Mouse (Mus musculus): ENCODE results near the gene Tdo2.
A peak's percentile ranks its signal among the peaks of the same experiment; 100 is the strongest.

Tdo2 gene

GRCm38 (mm10) chr3:81942341-81942740, 33.7 kb downstream of the Tdo2 start:
- DNase-seq (ENCODE audit: low spot score), result no peak

DNA sequence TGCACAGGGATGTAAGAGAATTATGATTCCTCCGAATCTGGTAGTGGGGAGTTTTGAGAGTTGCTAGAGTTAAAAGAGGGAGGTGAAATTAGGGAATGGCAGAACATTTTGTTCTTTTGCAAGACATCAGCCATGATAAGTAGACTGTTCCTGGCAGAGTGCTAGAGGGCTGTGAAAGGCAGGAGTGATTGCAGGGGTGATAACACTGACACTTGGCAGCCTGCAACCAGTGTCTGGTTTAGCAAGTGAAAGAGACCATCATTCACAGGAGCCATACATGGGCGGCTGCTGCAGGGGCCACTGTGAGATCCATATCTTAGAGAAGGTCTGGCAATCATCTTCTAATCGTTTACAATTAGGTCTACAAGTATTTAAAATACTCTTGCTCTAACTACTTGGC, 37.1 kb downstream of the Tdo2 start:
- no peak for DNase-seq (ENCODE audit: low spot score)

- DNase-seq (ENCODE audit: low spot score), result no peak
These were observed 42.7 kb downstream of the Tdo2 start for GRCm38 (mm10) chr3:81933348-81933747.

GRCm38 (mm10) chr3:81932141-81933101, 43.6 kb downstream of the Tdo2 start, which contains the start of gene Ctso:
Gene Ctso, plus strand, starts transcription at chr3:81932601.
- DNase-seq (ENCODE audit: low spot score), result peak; percentile 77

DNA sequence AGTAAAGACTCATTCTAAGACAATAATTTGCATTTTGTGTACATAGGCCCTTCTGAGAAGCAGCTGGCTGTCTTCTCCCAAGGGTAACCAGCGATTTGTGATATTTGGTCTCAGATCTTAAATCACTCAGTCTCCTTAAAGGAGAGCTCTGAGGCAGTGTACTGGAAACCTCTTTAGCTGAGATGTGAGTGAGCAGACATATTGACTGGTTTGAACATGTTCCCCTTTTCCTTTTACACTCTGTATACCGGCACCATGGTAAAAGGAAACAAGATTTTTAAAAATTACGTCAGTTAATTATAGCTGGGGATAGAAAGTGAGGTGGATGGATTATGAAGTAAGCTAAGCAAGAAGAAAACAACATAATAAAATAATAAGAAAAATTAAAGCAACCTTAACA, 44.3 kb downstream of the Tdo2 start:
- DNase-seq (ENCODE audit: low spot score), result no peak

GRCm38 (mm10) chr3:81929073-81929472, 46.9 kb downstream of the Tdo2 start:
- DNase-seq (ENCODE audit: low spot score), result no peak

GRCm38 (mm10) chr3:81926764-81927325, 49.2 kb downstream of the Tdo2 start:
- no peak for DNase-seq (ENCODE audit: low spot score)

DNA sequence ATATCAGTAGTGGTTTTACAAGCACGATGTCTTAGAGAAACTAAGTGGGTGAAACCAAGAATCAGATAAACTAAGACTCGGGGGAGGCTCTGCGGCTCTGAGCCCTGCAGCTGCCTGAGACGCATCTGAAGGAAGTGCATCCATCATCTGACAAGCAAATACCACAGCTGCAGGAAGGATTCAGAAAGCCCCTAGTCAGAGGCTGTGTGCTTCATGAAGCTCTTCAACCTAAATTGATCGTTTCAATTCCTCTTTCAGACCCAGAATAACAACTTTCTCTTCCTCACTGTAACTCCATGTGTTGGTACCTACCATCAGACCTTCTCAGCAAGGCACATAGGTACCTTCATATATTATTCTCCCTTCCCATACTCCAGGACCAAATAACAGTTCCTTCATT, 50.1 kb downstream of the Tdo2 start:
- no peak for DNase-seq (ENCODE audit: low spot score)

DNA sequence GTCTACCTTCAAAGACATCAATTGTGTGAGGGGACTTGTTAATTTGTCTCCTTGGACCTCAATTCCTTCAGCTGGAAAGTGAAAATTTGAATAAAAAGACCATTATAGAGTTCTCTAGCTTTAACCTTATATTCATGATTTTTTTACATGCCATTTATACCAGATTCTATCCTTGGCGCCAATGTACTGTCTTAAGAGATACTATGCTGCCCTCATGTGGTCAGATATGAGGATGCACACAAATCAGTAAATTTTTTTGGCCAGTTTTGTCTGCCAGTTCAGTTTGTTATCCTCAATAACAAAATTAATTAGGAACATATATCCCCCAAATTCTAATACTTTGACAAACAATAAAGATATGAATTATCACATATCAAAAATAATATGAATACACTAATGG, 51.1 kb downstream of the Tdo2 start:
- peak; percentile 83 for DNase-seq (ENCODE audit: low spot score)

DNA sequence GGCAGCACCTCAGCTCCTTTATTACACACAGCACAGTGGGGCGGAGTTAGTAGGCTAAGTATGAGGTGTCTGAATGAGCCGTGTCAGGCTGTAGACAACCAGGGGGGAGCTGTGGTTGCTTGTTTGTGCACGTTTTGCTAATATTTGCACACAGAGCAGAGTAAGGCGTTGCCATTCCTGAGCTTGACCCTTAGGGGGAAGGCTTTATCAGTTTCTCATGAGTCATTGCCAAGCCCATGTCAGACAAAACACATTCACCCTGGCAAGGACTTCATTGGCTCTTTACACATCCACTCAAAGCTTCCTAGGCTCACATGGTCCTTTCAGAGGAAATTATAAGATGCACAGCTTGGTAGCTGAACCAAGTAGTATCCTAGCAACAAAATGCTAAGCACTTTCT, 53.1 kb downstream of the Tdo2 start:
- peak; percentile 24 for DNase-seq (ENCODE audit: low spot score)

GRCm38 (mm10) chr3:81919681-81920080, 56.3 kb downstream of the Tdo2 start:
- no peak for DNase-seq (ENCODE audit: low spot score)

GRCm38 (mm10) chr3:81918215-81918614, 57.8 kb downstream of the Tdo2 start:
- DNase-seq (ENCODE audit: low spot score), result no peak

DNA sequence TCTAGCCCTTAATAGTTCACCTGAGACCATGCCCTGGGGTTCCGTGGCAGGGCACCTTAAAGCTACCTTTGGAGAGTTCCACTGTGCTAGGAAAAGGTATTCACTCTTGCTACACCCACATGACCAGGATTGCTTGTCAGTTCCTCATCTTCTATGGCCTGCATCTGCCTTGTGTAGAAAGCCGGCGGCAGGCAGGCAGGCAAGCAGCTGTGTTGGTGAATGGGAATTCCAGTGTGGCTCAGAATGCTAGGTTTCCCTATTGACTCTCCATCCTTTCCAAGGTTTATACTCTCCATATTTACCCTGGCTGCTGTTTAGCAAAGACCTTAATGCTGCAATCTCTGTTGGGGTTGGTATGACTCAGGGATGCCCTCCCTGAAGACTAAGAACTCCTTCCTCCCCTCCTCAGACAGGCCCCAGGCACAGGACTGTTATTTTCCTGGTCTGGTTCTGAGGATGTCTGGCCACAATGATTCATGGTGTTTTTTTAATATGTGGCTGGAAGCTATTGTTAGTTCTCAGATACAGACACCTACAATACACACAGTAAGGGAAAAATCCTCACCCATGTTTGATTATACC, 58.6 kb downstream of the Tdo2 start:
- no peak for DNase-seq (ENCODE audit: low spot score)

GRCm38 (mm10) chr3:81916030-81916686, 59.8 kb downstream of the Tdo2 start:
- no peak for DNase-seq (ENCODE audit: low spot score)

DNA sequence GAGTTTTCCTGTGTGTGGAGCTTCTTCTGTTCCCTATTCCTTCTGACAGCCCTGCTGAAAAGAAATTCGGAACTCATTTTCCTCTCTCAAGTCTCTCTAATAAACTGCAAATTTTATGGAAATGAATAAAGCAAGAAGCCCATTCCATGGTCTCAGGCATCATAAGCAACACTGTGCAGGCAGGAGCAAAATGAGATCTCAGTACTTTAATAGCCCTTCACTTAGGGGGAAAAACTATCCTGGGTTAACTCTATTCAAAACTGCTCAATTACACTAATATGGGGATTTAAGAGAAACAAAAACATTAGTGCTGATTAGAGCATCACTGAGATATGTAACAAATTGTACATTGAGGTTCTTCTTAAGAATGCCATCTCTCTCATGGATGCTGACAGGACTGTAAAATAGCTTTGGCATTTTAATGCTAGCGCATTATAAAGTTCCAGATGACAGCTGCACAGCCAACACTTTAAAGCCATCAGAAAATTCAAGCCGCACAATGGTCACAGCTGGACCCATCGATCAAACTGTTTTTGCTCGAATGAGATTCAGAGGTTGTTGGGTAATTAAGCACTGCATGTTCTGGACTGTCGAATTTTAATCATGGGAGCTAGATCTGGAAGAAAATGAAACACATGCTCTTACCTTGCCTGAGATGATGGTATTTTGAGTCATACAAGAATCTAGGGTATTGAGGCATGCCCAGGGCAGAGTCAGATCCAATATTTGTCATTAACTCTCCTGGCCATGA, 65.5 kb downstream of the Tdo2 start:
- no peak for DNase-seq (ENCODE audit: low spot score)
